In the genomic region with DNA sequence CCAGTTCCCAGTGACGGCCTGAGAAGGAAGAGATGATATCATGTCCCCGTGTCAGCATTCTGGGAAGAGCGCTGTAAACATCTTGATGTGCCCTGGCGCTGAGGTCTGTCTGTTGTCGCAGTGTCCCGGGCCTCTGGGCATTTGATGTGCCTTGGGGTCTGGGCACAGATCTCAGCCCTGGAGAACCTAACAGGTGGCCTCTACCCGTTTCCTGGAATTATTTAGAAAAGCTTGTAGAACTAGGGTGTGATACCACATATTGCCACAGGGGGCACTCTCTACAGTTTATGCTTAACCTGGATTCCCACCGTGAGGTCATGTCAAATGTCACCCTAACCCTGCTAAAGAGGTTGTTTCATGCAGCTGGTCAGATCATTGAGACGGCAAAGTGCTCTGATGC, we compare ENCODE assay signal across 8 mouse cellular contexts. TPM values are rescaled to one million over a fixed set of nuclear protein-coding genes. Genes with fewer than 3 reads are reported as not detected.
DNase-seq lines count a peak whose midpoint lies in the region; ATAC-seq lines count a peak whose summit lies in the region.

No protein-coding gene starts in this region.

- no peaks in the 10 kb centered on the region for H3K27me3 ChIP-seq in forebrain, embryonic 14.5 days (replicated peaks; ENCODE audit: control insufficient read depth, insufficient read depth, low read length)
- no peaks in the 10 kb centered on the region for H3K27me3 ChIP-seq in forebrain, embryonic 15.5 days

- H3K9me3 ChIP-seq in forebrain, embryonic 14.5 days (replicated peaks; ENCODE audit: control insufficient read depth, low read length) = no peaks in the 10 kb centered on the region
- H3K9me3 ChIP-seq in forebrain, embryonic 15.5 days = no peaks in the 10 kb centered on the region

- H3K27ac ChIP-seq in forebrain, embryonic 14.5 days (ENCODE audit: low read depth, low read length) = no peak overlapping the region
- no peak overlapping the region for H3K27ac ChIP-seq in forebrain, embryonic 15.5 days (replicated peaks)

- no peak overlapping the region for H3K4me2 ChIP-seq in forebrain, embryonic 14.5 days (ENCODE audit: low read length)
- no peak overlapping the region for H3K4me2 ChIP-seq in forebrain, embryonic 15.5 days (replicated peaks)

- H3K9ac ChIP-seq in forebrain, embryonic 14.5 days (ENCODE audit: low read length) = no peak overlapping the region
- H3K9ac ChIP-seq in forebrain, embryonic 15.5 days (replicated peaks) = no peak overlapping the region

- intact Hi-C loops in left cerebral cortex, postnatal 36 days (cut with DNase I) = no loop called here
- intact Hi-C loops in heart, postnatal 36 days (cut with DNase I) = no loop called here

- peak; percentile 19 for DNase-seq in forebrain, embryonic 14.5 days (ENCODE audit: low spot score)
- peak; percentile 30 for DNase-seq in right cerebral cortex, postnatal 14 days
- no peak for DNase-seq in right cerebral cortex, postnatal 25 days
- DNase-seq in hindlimb bud, embryonic 11.5 days (ENCODE audit: extremely low spot score, low read depth, low spot score) = peak; percentile 35
- DNase-seq in retina, adult 2 months (ENCODE audit: low read depth, low spot score) = peak; percentile 23
- no peak for DNase-seq in left cerebral cortex, postnatal 36 days (ENCODE audit: low spot score in 2 of 2)
- DNase-seq in heart, postnatal 36 days = no peak

- WGBS in forebrain, embryonic 14.5 days = 66% methylated on average over 9 of the region's 9 CpGs
- 62% methylated on average over 9 of the region's 9 CpGs for WGBS in forebrain, embryonic 15.5 days

- no peaks in the 10 kb centered on the region for H3K36me3 ChIP-seq in forebrain, embryonic 14.5 days (ENCODE audit: control insufficient read depth, insufficient read depth, low read length)
- H3K36me3 ChIP-seq in forebrain, embryonic 15.5 days = no peaks in the 10 kb centered on the region

- no peak for ATAC-seq in forebrain, embryonic 14.5 days
- no peak for ATAC-seq in forebrain, embryonic 15.5 days (replicated peaks)

- H3K4me3 ChIP-seq in forebrain, embryonic 14.5 days (ENCODE audit: low read depth, low read length) = no peak overlapping the region
- H3K4me3 ChIP-seq in forebrain, embryonic 15.5 days = no peak overlapping the region

- H3K4me1 ChIP-seq in forebrain, embryonic 14.5 days (ENCODE audit: control insufficient read depth, insufficient read depth, low read length) = no peaks in the 10 kb centered on the region
- no peaks in the 10 kb centered on the region for H3K4me1 ChIP-seq in forebrain, embryonic 15.5 days

RNA-seq across cellular contexts. Expression of a gene that starts 18.0 kb away (rescaled TPM):
- 0.05 TPM in 1 of 2 replicates, not detected in the other for polyA plus RNA-seq in forebrain, embryonic 14.5 days (2014; fragmentation: Nextera tagmentation; extraction: Ambion mirVana)
- polyA plus RNA-seq in forebrain, embryonic 15.5 days (2015; fragmentation: Nextera tagmentation; extraction: Ambion mirVana) = 0.09 TPM in 1 of 2 replicates, not detected in the other
- 1 to 10 TPM; 2.0 to 2.6 TPM for total RNA-seq in left cerebral cortex, postnatal 36 days (2021)
- not detected for total RNA-seq in heart, postnatal 36 days (2021)

RNA-seq across cellular contexts. Expression of a gene that starts 51.6 kb away (rescaled TPM):
- polyA plus RNA-seq in forebrain, embryonic 14.5 days (2014; fragmentation: Nextera tagmentation; extraction: Ambion mirVana) = 3.7 and 4.5 TPM in 2 replicates
- 2.4 and 2.9 TPM in 2 replicates for polyA plus RNA-seq in forebrain, embryonic 15.5 days (2015; fragmentation: Nextera tagmentation; extraction: Ambion mirVana)
- 10 to 100 TPM in 1 of 2 experiments, 1 to 10 TPM in 1; 7.3 to 10.7 TPM for total RNA-seq in left cerebral cortex, postnatal 36 days (2021)
- 10 to 100 TPM; 33.5 to 40.7 TPM for total RNA-seq in heart, postnatal 36 days (2021)

Comparison
In these comparisons a context has a peak if more than half of its experiments do, and no peak if none do; other contexts are left out.
1. DNase-seq: peak in forebrain, embryonic 14.5 days (single experiment), right cerebral cortex, postnatal 14 days (single experiment), hindlimb bud, embryonic 11.5 days (single experiment) and retina, adult 2 months (single experiment); none in right cerebral cortex, postnatal 25 days (single experiment), left cerebral cortex, postnatal 36 days (0 of 2) and heart, postnatal 36 days (0 of 2).